8 mouse cellular contexts compared by ENCODE assay signal in the genomic region with DNA sequence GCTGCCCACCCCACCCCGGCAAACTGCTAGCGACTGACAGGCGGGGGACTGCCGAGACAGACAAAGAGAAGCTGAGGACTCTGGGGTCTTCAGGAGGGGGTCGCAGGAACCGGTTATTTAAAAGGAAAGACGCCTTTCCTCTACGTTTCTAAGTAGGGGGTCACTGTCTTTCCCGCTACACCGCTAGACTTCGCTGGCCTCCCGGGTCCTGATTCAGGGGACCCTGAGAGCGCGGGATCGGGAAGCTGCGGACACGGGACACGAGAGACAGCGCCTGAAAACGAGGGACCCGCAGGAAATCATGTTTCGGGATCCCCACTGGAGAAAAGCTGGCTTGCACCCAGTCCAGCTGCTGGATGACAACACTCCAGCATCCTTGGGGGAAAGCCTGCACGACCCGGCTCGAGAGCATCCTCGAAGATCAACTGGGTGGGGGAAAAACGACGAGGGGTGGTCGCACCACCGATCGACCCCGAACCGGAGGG. TPM values are rescaled to one million over a fixed set of nuclear protein-coding genes. Genes with fewer than 3 reads are reported as not detected.
DNase-seq lines count a peak whose midpoint lies in the region; ATAC-seq and TF ChIP-seq lines count a peak whose summit lies in the region.

No protein-coding gene starts in this region.

- no peaks in the 10 kb centered on the region for H3K9me3 ChIP-seq in G1E (replicated peaks)
- H3K9me3 ChIP-seq in heart, embryonic 10.5 days = no peaks in the 10 kb centered on the region
- H3K9me3 ChIP-seq in limb, embryonic 14.5 days (ENCODE audit: control insufficient read depth, low read length) = no peaks in the 10 kb centered on the region
- no peaks in the 10 kb centered on the region for H3K9me3 ChIP-seq in stomach, embryonic 15.5 days

- ATAC-seq in G1E (ENCODE audit: extremely low read depth, insufficient number of reproducible peaks, low FRiP score, poor library complexity, severe bottlenecking) = no peak
- ATAC-seq in limb, embryonic 14.5 days (ENCODE audit: low FRiP score, low read depth) = peak; percentile 20
- no peak for ATAC-seq in stomach, embryonic 15.5 days (ENCODE audit: insufficient read depth, low FRiP score, low read depth)

- peak; percentile 92 for DNase-seq in heart, adult 11 months
- DNase-seq in heart, adult 8-10 months (ENCODE audit: low spot score) = no peak
- peak; percentile 53 for DNase-seq in G1E (ENCODE audit: low spot score)
- DNase-seq in heart, embryonic 10.5 days (ENCODE audit: low spot score) = no peak
- peak; percentile 50 for DNase-seq in limb, embryonic 14.5 days (ENCODE audit: low spot score)
- DNase-seq in thymus, postnatal 14 days = no peak
- no peak for DNase-seq in layer of hippocampus, adult 11-12 months (ENCODE audit: low spot score)

- no peaks in the 10 kb centered on the region for H3K27me3 ChIP-seq in G1E (ENCODE audit: insufficient read depth, low read length)
- no peaks in the 10 kb centered on the region for H3K27me3 ChIP-seq in heart, embryonic 10.5 days (ENCODE audit: insufficient read depth, poor library complexity, severe bottlenecking)
- no peaks in the 10 kb centered on the region for H3K27me3 ChIP-seq in limb, embryonic 14.5 days (ENCODE audit: control insufficient read depth, insufficient read depth, low read length)
- H3K27me3 ChIP-seq in stomach, embryonic 15.5 days (replicated peaks) = peaks cover 7% of the 10 kb centered on the region; the same call in 1 of the 2 replicates

- H3K4me2 ChIP-seq in limb, embryonic 14.5 days (replicated peaks; ENCODE audit: low read depth, low read length, severe bottlenecking) = peak overlapping the region; percentile 86
- peak overlapping the region; percentile 98 for H3K4me2 ChIP-seq in stomach, embryonic 15.5 days

- H3K27ac ChIP-seq in heart, embryonic 10.5 days = peak overlapping the region; percentile 98
- H3K27ac ChIP-seq in limb, embryonic 14.5 days (replicated peaks; ENCODE audit: low read depth, low read length) = peak overlapping the region; percentile 96
- peak overlapping the region; percentile 93 for H3K27ac ChIP-seq in stomach, embryonic 15.5 days

- WGBS in heart, embryonic 10.5 days = under 1% methylated on average over 33 of the region's 33 CpGs
- WGBS in limb, embryonic 14.5 days = under 1% methylated on average over 30 of the region's 33 CpGs
- WGBS in stomach, embryonic 15.5 days = under 1% methylated on average over 33 of the region's 33 CpGs

- TF ChIP-seq POLR2A in limb, embryonic 14.5 days (IDR thresholded peaks at IDR 0.05; ENCODE audit: borderline replicate concordance, extremely low read depth, insufficient read depth, insufficient read length) = no peak

- peaks cover 51% of the 10 kb centered on the region for H3K4me1 ChIP-seq in G1E (ENCODE audit: insufficient read depth, low read depth, low read length)
- H3K4me1 ChIP-seq in heart, embryonic 10.5 days = peaks cover 31% of the 10 kb centered on the region
- H3K4me1 ChIP-seq in limb, embryonic 14.5 days (ENCODE audit: control insufficient read depth, insufficient read depth, low read length) = peaks cover 20% of the 10 kb centered on the region
- peaks cover 24% of the 10 kb centered on the region for H3K4me1 ChIP-seq in stomach, embryonic 15.5 days

- H3K9ac ChIP-seq in limb, embryonic 14.5 days (ENCODE audit: low read depth, low read length, severe bottlenecking) = peak overlapping the region; percentile 95
- peak overlapping the region; percentile 81; the same call in 1 of the 2 replicates for H3K9ac ChIP-seq in stomach, embryonic 15.5 days

- H3K36me3 ChIP-seq in G1E (replicated peaks) = peaks cover 15% of the 10 kb centered on the region
- H3K36me3 ChIP-seq in heart, embryonic 10.5 days = 0 out of 2 replicates have a peak, but pooled peaks cover 3% of the 10 kb centered on the region
- 0 out of 2 replicates have a peak, but pooled peaks cover 4% of the 10 kb centered on the region for H3K36me3 ChIP-seq in limb, embryonic 14.5 days (ENCODE audit: control insufficient read depth, insufficient read depth, low read length)
- H3K36me3 ChIP-seq in stomach, embryonic 15.5 days = no peaks in the 10 kb centered on the region

- H3K4me3 ChIP-seq in G1E (ENCODE audit: low read depth, low read length) = peak overlapping the region; percentile 83
- peak overlapping the region; percentile 99 for H3K4me3 ChIP-seq in heart, embryonic 10.5 days
- peak overlapping the region; percentile 89 for H3K4me3 ChIP-seq in limb, embryonic 14.5 days (replicated peaks; ENCODE audit: low read length)
- peak overlapping the region; percentile 68 for H3K4me3 ChIP-seq in stomach, embryonic 15.5 days (replicated peaks)

- TF ChIP-seq CTCF in G1E (IDR thresholded peaks at IDR 0.05; ENCODE audit: low read depth, low read length) = no peak

RNA-seq across cellular contexts. Expression of gene Igf2bp1, which starts 0.7 kb away (rescaled TPM):
- under 1 TPM in 2 of 4 experiments, not detected in 2; 0.03 TPM for total RNA-seq in heart, adult 8-10 months (2022)
- 113 and 120 TPM in 2 replicates for total RNA-seq in G1E (2014; fragmentation: Nextera tagmentation)
- 38.3 and 49.1 TPM in 2 replicates for total RNA-seq in G1E (2017)
- polyA plus RNA-seq in G1E (2012) = 51.3 and 52.6 TPM in 2 replicates
- polyA plus RNA-seq in heart, embryonic 10.5 days (2016; fragmentation: Nextera tagmentation; extraction: Ambion mirVana) = 88.7 and 107 TPM in 2 replicates
- polyA plus RNA-seq in limb, embryonic 14.5 days (2012; rRNA removed) = 22.4 and 22.8 TPM in 2 replicates
- polyA plus RNA-seq in limb, embryonic 14.5 days (2014; fragmentation: Nextera tagmentation; extraction: Ambion mirVana) = 26.7 and 35.7 TPM in 2 replicates
- polyA plus RNA-seq in stomach, embryonic 15.5 days (2015; fragmentation: Nextera tagmentation; extraction: Ambion mirVana) = 27.8 and 31.0 TPM in 2 replicates

RNA-seq across cellular contexts. Expression of gene Gip, which starts 17.9 kb away (rescaled TPM):
- total RNA-seq in heart, adult 8-10 months (2022) = not detected
- total RNA-seq in G1E (2014; fragmentation: Nextera tagmentation) (not detected in 2 replicates), G1E (2017) (0.76 TPM in 1 of 2 replicates, not detected in the other)
- not detected in 2 replicates for polyA plus RNA-seq in G1E (2012)
- polyA plus RNA-seq in heart, embryonic 10.5 days (2016; fragmentation: Nextera tagmentation; extraction: Ambion mirVana) = not detected in 2 replicates
- polyA plus RNA-seq in limb, embryonic 14.5 days (2012; rRNA removed) = 0.18 TPM in 1 of 2 replicates, not detected in the other
- polyA plus RNA-seq in limb, embryonic 14.5 days (2014; fragmentation: Nextera tagmentation; extraction: Ambion mirVana) = not detected in 2 replicates
- polyA plus RNA-seq in stomach, embryonic 15.5 days (2015; fragmentation: Nextera tagmentation; extraction: Ambion mirVana) = 2.3 and 2.9 TPM in 2 replicates

RNA-seq across cellular contexts. Expression of gene Snf8, which starts 28.3 kb away (rescaled TPM):
- total RNA-seq in heart, adult 8-10 months (2022) = 10 to 100 TPM; 41.5 to 49.4 (median 46.7) TPM
- total RNA-seq in G1E (2014; fragmentation: Nextera tagmentation) (38.7 and 48.4 TPM in 2 replicates), G1E (2017) (58.4 and 62.3 TPM in 2 replicates)
- polyA plus RNA-seq in G1E (2012) = 154 and 196 TPM in 2 replicates
- 88.3 and 102 TPM in 2 replicates for polyA plus RNA-seq in heart, embryonic 10.5 days (2016; fragmentation: Nextera tagmentation; extraction: Ambion mirVana)
- polyA plus RNA-seq in limb, embryonic 14.5 days (2012; rRNA removed) = 30.5 and 41.6 TPM in 2 replicates
- polyA plus RNA-seq in limb, embryonic 14.5 days (2014; fragmentation: Nextera tagmentation; extraction: Ambion mirVana) = 39.4 and 40.0 TPM in 2 replicates
- 87.6 and 98.6 TPM in 2 replicates for polyA plus RNA-seq in stomach, embryonic 15.5 days (2015; fragmentation: Nextera tagmentation; extraction: Ambion mirVana)

RNA-seq across cellular contexts. Expression of gene Ube2z, which starts 58.8 kb away (rescaled TPM):
- total RNA-seq in heart, adult 8-10 months (2022) = 10 to 100 TPM; 28.1 to 32.7 (median 30.7) TPM
- total RNA-seq in G1E (2014; fragmentation: Nextera tagmentation) = 35.6 and 38.5 TPM in 2 replicates
- total RNA-seq in G1E (2017) = 34.6 and 35.8 TPM in 2 replicates
- polyA plus RNA-seq in G1E (2012) = 25.8 and 31.9 TPM in 2 replicates
- polyA plus RNA-seq in heart, embryonic 10.5 days (2016; fragmentation: Nextera tagmentation; extraction: Ambion mirVana) = 35.2 and 44.4 TPM in 2 replicates
- 68.9 and 72.6 TPM in 2 replicates for polyA plus RNA-seq in limb, embryonic 14.5 days (2012; rRNA removed)
- polyA plus RNA-seq in limb, embryonic 14.5 days (2014; fragmentation: Nextera tagmentation; extraction: Ambion mirVana) = 40.9 and 41.3 TPM in 2 replicates
- 38.2 and 39.7 TPM in 2 replicates for polyA plus RNA-seq in stomach, embryonic 15.5 days (2015; fragmentation: Nextera tagmentation; extraction: Ambion mirVana)

Comparison
In these comparisons a context has a peak if more than half of its experiments do, and no peak if none do; other contexts are left out.
1. DNase-seq: peak in heart, adult 11 months (single experiment), G1E (single experiment) and limb, embryonic 14.5 days (single experiment); none in heart, adult 8-10 months (single experiment), heart, embryonic 10.5 days (single experiment), thymus, postnatal 14 days (single experiment) and layer of hippocampus, adult 11-12 months (single experiment).
2. Peak in every context shown above with its lines, with median percentiles within 50 percentile points of each other: H3K4me3 ChIP-seq and H3K27ac ChIP-seq.